Mouse (Mus musculus): Measurements from ENCODE around the gene Oxgr1.
"Not testable (repeated sequence)": the region's sequence is repeated elsewhere in the genome, so short reads cannot be mapped to it uniquely, and the experiment has no call there.

GRCm38 (mm10) chr14:119986351-119986750, 55.9 kb downstream of the Oxgr1 start:
- TF ChIP-seq CTCF (IDR thresholded peaks at IDR 0.05; ENCODE audit: control insufficient read depth, insufficient read depth, insufficient replicate concordance, low read depth, low read length); POLR2A (IDR thresholded peaks at IDR 0.05; ENCODE audit: control insufficient read depth, low read depth, low read length): not testable (repeated sequence)
